In the genomic region with DNA sequence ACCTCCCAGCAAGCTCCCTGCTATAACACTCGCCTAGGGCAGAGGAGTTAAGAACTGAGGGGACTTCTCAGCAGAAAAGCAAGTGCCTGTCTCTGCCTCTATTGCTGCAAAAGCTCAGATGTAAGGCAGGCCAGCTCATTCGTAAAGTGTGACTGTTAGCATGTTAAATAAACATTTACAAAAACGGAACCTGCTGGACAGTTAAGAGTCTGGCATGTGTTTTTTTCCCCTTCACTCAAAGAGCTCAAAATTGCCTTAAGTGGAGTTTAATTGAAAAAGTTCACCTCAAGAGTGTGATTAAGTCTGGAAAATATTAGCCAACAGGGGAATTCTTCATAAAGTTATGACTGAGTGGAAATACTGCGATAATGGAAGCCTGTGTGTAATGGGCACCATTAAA, we compare ENCODE assay signal across 9 mouse cellular contexts.
"Had no signal": no experiment of that assay in that cellular context is flagged by ENCODE, and none has a peak within 500 bp of the region (broad histone marks: within the 10 kb centered on the region; RNA-seq: fewer than 3 reads in every experiment).

No protein-coding gene starts in this region.

- ATAC-seq: intestine, embryonic 16.5 days; liver, embryonic 12.5 days; midbrain, embryonic 13.5 days had no signal

- H3K4me1 ChIP-seq: liver, embryonic 12.5 days; midbrain, embryonic 13.5 days; stomach, embryonic 15.5 days had no signal

- H3K9ac ChIP-seq: liver, embryonic 12.5 days; midbrain, embryonic 13.5 days; stomach, embryonic 15.5 days had no signal

- H3K27me3 ChIP-seq: liver, embryonic 12.5 days; midbrain, embryonic 13.5 days; stomach, embryonic 15.5 days had no signal

- DNase-seq: kidney, adult 2 months; kidney, postnatal 25 days; right cerebral cortex, postnatal 14 days; thymus, postnatal 36 days had no signal

- H3K4me3 ChIP-seq: left cerebral cortex, adult 2 months; liver, embryonic 12.5 days; midbrain, embryonic 13.5 days; stomach, embryonic 15.5 days had no signal

- H3K4me2 ChIP-seq: liver, embryonic 12.5 days; midbrain, embryonic 13.5 days; stomach, embryonic 15.5 days had no signal

- H3K36me3 ChIP-seq: liver, embryonic 12.5 days; midbrain, embryonic 13.5 days; stomach, embryonic 15.5 days had no signal

- H3K27ac ChIP-seq: left cerebral cortex, adult 2 months; liver, embryonic 12.5 days; midbrain, embryonic 13.5 days; stomach, embryonic 15.5 days had no signal

- H3K9me3 ChIP-seq: liver, embryonic 12.5 days; midbrain, embryonic 13.5 days; stomach, embryonic 15.5 days had no signal
